Mouse (Mus musculus) ovary, adult 2 months (tissue): ENCODE results near the gene Tas2r106. TPM values are rescaled to one million over a fixed set of nuclear protein-coding genes. Genes with fewer than 3 reads are reported as not detected.

Experiments used
- polyA plus RNA-seq: library from polyadenylated mRNA; depleted of rRNA; stranded (reverse); fragments of >200 nt; gene quantifications from 2 replicates; pipeline ENCODE4 v1.2.3, GENCODE M21; 2012; rRNA removed

The Tas2r106 gene
- not detected in 2 replicates for polyA plus RNA-seq

DNA sequence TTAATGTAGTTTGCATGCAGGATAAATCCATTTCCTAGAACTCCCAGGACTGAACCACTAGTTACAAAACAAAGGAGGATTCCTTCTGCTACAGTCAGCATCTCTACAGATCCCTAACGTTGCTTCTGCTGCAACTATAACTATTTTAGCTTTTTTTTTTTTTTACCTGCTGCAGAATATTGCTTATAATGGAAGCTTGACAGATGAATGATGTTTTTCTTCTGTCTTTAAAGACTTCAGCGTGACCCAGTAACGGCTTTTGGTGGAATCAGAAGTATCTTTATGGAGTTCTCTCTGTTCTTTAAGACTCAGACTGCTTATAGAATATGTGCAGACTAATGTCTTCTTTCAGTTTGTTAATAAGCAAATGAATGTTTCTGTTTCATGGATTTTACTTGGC is at the start of gene Tas2r106:
Tas2r106 (minus strand) TSS at position 101 of the 400 bp plus-strand sequence.

DNA sequence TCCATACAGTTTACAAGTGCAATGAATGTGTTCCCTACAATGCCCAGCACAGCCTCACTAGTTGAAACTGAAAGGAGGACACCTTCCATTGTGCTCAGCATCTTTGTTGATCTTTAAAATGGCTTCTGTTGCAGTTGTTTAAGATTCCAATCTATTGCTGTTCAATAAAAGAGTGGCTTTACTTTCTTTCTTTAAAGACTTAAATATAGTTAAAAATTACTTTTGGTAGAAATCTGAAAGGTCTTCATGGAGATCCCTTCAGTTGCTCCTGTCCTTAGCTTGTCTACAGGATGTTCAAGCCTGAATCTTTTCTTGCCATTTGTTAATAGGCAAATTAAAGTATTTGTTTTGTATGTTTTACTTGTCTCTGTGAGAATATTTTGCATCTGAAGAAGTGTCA is 11.3 kb upstream of the Tas2r106 start, which contains the start of gene Tas2r114:
Tas2r114 (minus strand) TSS at position 101 of the 400 bp plus-strand sequence.

DNA sequence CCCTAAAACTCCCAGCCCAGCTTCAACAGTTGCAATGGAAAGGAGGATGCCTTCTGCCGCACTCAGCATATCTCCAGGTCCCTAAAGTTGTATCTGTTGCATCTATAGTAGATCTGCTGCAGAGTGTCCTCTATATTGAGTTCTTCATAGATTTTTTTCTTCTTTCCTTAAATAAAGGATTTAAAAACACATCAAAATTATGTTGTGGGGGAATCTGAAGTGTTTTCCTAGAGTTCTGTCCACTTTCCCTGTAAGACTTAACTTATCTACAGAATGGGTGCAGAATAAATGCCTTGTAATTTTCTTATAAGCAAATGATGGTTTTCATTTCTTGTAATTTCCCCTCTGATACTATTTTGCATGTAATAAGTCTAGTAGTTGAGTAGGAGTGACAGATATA is 8.7 kb upstream of the Tas2r106 start, which contains the start of gene Tas2r105:
Tas2r105 (minus strand) TSS at position 101 of the 400 bp plus-strand sequence.

DNA sequence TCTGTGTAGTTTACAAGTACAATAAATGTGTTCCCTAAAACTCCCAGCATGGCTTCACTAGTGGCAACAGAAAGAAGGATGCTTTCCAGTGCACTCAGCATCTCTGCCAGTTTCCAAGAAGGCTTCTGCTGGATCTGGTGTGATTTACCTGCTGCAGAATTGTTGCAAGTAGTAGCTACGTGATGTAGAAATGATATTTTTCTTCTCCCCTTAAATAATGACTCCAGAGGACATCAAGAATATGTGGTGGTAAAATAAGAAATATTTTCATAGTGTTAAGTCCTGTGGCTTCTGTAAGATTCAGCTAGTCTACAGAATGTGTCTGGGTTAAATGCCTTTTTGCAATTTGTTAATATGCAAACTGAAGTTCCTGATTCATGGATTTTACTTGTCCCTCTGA is 7.0 kb upstream of the Tas2r106 start, which contains the start of gene Tas2r104:
Tas2r104 (minus strand) TSS at position 101 of the 400 bp plus-strand sequence.

DNA sequence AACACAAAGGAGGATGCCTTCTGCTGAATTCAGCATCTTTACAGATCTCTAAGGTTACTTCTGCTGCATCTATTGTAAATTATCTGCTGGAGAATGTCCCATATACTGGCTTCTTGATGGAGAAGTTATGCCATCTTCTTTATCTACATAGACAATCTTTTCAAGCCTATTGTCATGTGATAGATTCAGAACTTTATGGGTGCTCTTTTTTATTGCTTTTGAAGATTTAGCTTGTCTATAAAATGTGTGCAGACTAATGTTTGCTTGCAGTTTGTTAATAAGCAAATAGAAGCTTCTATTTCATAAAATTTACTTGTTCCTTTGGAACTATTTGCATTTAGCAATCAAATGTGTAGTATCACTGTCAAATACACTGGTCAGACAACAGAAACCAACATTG is 18.6 kb downstream of the Tas2r106 start, which contains the start of gene Tas2r107:
Tas2r107 (minus strand) TSS at position 101 of the 400 bp plus-strand sequence.

DNA sequence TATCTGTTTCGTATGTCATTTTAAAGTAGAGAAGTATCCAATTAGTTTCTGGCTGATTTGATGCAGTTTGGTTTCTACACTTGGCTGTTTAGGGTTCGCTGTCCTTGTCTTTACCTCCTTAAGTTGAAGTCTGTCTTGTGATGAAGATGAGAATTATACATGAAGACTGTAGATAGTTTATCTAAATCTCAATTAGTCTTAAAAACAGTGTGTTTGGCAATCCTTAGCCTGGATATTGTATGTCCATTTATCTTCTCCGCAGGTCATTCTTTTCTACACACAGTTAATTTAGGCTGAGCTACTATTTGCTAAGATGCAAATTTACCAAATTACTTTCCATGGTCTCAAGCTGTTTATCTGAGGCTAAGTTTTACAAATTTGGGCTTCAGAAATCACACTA is 47.9 kb downstream of the Tas2r106 start, which contains the start of gene Tas2r130:
Tas2r130 (minus strand) TSS at position 101 of the 400 bp plus-strand sequence.

Other genes starting within 250 kb of the Tas2r106 start
- gene 5430401F13Rik, start 192.5 kb downstream of the Tas2r106 start, polyA plus RNA-seq: not detected in 2 replicates
- not detected in 2 replicates for gene Gm6619, start 192.5 kb downstream of the Tas2r106 start, polyA plus RNA-seq
- gene Tas2r130, start 48.0 kb downstream of the Tas2r106 start, polyA plus RNA-seq: not detected in 2 replicates
- gene Tas2r107, start 18.7 kb downstream of the Tas2r106 start, polyA plus RNA-seq: not detected in 2 replicates
- not detected in 2 replicates for gene Tas2r104, start 6.9 kb upstream of the Tas2r106 start, polyA plus RNA-seq
- not detected in 2 replicates for gene Tas2r105, start 8.6 kb upstream of the Tas2r106 start, polyA plus RNA-seq
- not detected in 2 replicates for gene Tas2r114, start 11.2 kb upstream of the Tas2r106 start, polyA plus RNA-seq